Mouse (Mus musculus): ENCODE results near the gene Plcb4.

GRCm38 (mm10) chr2:135767535-135767934 lies 108.7 kb downstream of the Plcb4 start:
- TF ChIP-seq POLR2A (IDR thresholded peaks at IDR 0.05; ENCODE audit: borderline replicate concordance, extremely low read depth, low read depth, low read length) = no peak
- no peak for TF ChIP-seq CTCF (IDR thresholded peaks at IDR 0.05; ENCODE audit: insufficient read depth, low read length)
